Mouse (Mus musculus): ENCODE measurements around the gene Helt. TPM values are rescaled to one million over a fixed set of nuclear protein-coding genes. Genes with fewer than 3 reads are reported as not detected.

Helt gene
- not detected for total RNA-seq (2021)

- intact Hi-C loops (cut with DNase I): no loop called here
- no peak for DNase-seq (ENCODE audit: low spot score in 2 of 2)
Observed at GRCm38 (mm10) chr8:46294181-46294892, at the start of gene Helt. Gene Helt (minus strand): TSS chr8:46294671.

GRCm38 (mm10) chr8:46342272-46342671, 47.8 kb upstream of the Helt start:
- DNase-seq (ENCODE audit: low spot score in 2 of 2): no peak
- intact Hi-C loops (cut with DNase I): no loop called here

- intact Hi-C loops (cut with DNase I): no loop called here
- DNase-seq (ENCODE audit: low spot score in 2 of 2): no peak
Observed at GRCm38 (mm10) chr8:46340381-46341273, 46.2 kb upstream of the Helt start.

- no peak for DNase-seq (ENCODE audit: low spot score in 2 of 2)
- intact Hi-C loops (cut with DNase I): no loop called here
Observed at GRCm38 (mm10) chr8:46339317-46339716, 44.8 kb upstream of the Helt start.

GRCm38 (mm10) chr8:46336351-46336750, 41.9 kb upstream of the Helt start:
- DNase-seq (ENCODE audit: low spot score in 2 of 2): no peak
- intact Hi-C loops (cut with DNase I): no loop called here

GRCm38 (mm10) chr8:46332389-46333061, 38.1 kb upstream of the Helt start:
- no peak for DNase-seq (ENCODE audit: low spot score in 2 of 2)
- intact Hi-C loops (cut with DNase I): no loop called here

- DNase-seq (ENCODE audit: low spot score in 2 of 2): no peak
- intact Hi-C loops (cut with DNase I): no loop called here
Observed at GRCm38 (mm10) chr8:46331801-46332200, 37.3 kb upstream of the Helt start.

GRCm38 (mm10) chr8:46329396-46329795, 34.9 kb upstream of the Helt start:
- DNase-seq (ENCODE audit: low spot score in 2 of 2): no peak
- intact Hi-C loops (cut with DNase I): no loop called here

- intact Hi-C loops (cut with DNase I): no loop called here
- DNase-seq (ENCODE audit: low spot score in 2 of 2): no peak
Observed at GRCm38 (mm10) chr8:46327284-46327683, 32.8 kb upstream of the Helt start.

GRCm38 (mm10) chr8:46326715-46327114, 32.2 kb upstream of the Helt start:
- no peak for DNase-seq (ENCODE audit: low spot score in 2 of 2)
- intact Hi-C loops (cut with DNase I): no loop called here

- intact Hi-C loops (cut with DNase I): no loop called here
- DNase-seq (ENCODE audit: low spot score in 2 of 2): no peak
Observed at GRCm38 (mm10) chr8:46324676-46325075, 30.2 kb upstream of the Helt start.

- DNase-seq (ENCODE audit: low spot score in 2 of 2): no peak
- intact Hi-C loops (cut with DNase I): no loop called here
Observed at GRCm38 (mm10) chr8:46323672-46324191, 29.3 kb upstream of the Helt start.

GRCm38 (mm10) chr8:46322833-46323232, 28.4 kb upstream of the Helt start:
- intact Hi-C loops (cut with DNase I): no loop called here
- no peak for DNase-seq (ENCODE audit: low spot score in 2 of 2)

GRCm38 (mm10) chr8:46322421-46322820, 27.9 kb upstream of the Helt start:
- DNase-seq (ENCODE audit: low spot score in 2 of 2): no peak
- intact Hi-C loops (cut with DNase I): no loop called here

GRCm38 (mm10) chr8:46318802-46319201, 24.3 kb upstream of the Helt start:
- intact Hi-C loops (cut with DNase I): no loop called here

GRCm38 (mm10) chr8:46317161-46317560, 22.7 kb upstream of the Helt start:
- intact Hi-C loops (cut with DNase I): no loop called here
- DNase-seq (ENCODE audit: low spot score in 2 of 2): no peak

More at GRCm38 (mm10) chr8:46318802-46319201, 24.3 kb upstream of the Helt start:
- no peak for DNase-seq (ENCODE audit: low spot score in 2 of 2)

- intact Hi-C loops (cut with DNase I): no loop called here
- DNase-seq (ENCODE audit: low spot score in 2 of 2): no peak
Observed at GRCm38 (mm10) chr8:46313798-46314197, 19.3 kb upstream of the Helt start.

GRCm38 (mm10) chr8:46311159-46311558, 16.7 kb upstream of the Helt start:
- intact Hi-C loops (cut with DNase I): loop anchor here (1.0 kb wide), 1 partner anchor 236 kb away; no protein-coding TSS in a partner anchor
- peak; percentile 68 to 83 for DNase-seq (ENCODE audit: low spot score in 2 of 2)

GRCm38 (mm10) chr8:46308189-46308588, 13.7 kb upstream of the Helt start:
- intact Hi-C loops (cut with DNase I): loop anchor here (10.0 kb wide), 1 partner anchor 123 kb away; no protein-coding TSS in a partner anchor
- no peak for DNase-seq (ENCODE audit: low spot score in 2 of 2)
